Mouse (Mus musculus) CD4-positive helper T cell, adult 2 months (primary cell): ENCODE results near the gene Jup.
A peak's percentile ranks its signal among the peaks of the same experiment; 100 is the strongest.
"Not testable (repeated sequence)": the region's sequence is repeated elsewhere in the genome, so short reads cannot be mapped to it uniquely, and the experiment has no call there.

Experiments
- DNase-seq: peaks from one replicate; pipeline ENCODE4 v3.0.0-alpha.2; 2012; ENCODE audit warnings: low read depth, missing footprints, low spot score

The Jup gene

GRCm38 (mm10) chr11:100360175-100360574 is 37.4 kb downstream of the Jup start:
- no peak for DNase-seq

- no peak for DNase-seq
Observed at GRCm38 (mm10) chr11:100357408-100357807, 40.2 kb downstream of the Jup start.

GRCm38 (mm10) chr11:100356819-100357211 is 40.7 kb downstream of the Jup start:
- DNase-seq, result no peak

- DNase-seq, result peak; percentile 62
Observed at GRCm38 (mm10) chr11:100355972-100356818, 41.4 kb downstream of the Jup start, which contains the start of gene Hap1. TSS of gene Hap1 (minus strand) at chr11:100356128.

- DNase-seq, result peak; percentile 87
Observed at GRCm38 (mm10) chr11:100355151-100355951, 42.2 kb downstream of the Jup start.

- DNase-seq, result peak; percentile 31
Observed at GRCm38 (mm10) chr11:100352076-100352857, 45.3 kb downstream of the Jup start.

- no peak for DNase-seq
Observed at GRCm38 (mm10) chr11:100344269-100344668, 53.3 kb downstream of the Jup start.

DNA sequence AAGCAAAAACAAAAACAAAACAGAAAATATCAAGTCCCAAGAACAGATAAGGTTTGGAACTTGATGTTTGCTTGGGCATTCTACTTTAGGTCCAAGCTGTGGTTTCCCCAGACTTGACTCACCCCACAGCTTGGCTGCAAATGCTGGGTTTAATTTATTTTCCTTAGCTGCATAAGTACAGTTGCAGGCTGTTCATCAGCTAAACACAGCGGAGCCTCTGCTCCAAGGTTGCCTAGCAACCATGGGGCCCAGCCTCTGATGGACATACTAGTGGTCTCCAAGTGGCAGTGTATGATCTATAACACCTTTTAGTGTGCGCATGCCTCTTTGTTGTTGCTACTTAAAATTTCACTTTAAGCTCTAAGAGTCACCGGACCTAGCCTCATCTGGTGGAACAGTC is 61.8 kb downstream of the Jup start:
- DNase-seq, result no peak

- DNase-seq, result no peak
Observed at GRCm38 (mm10) chr11:100333944-100334457, 63.6 kb downstream of the Jup start, which contains the start of gene Gast. TSS of gene Gast (plus strand) at chr11:100334407.

- no peak for DNase-seq
Observed at GRCm38 (mm10) chr11:100332766-100333515, 64.6 kb downstream of the Jup start.

GRCm38 (mm10) chr11:100330816-100331375 is 66.7 kb downstream of the Jup start:
- not testable (repeated sequence) for DNase-seq

DNA sequence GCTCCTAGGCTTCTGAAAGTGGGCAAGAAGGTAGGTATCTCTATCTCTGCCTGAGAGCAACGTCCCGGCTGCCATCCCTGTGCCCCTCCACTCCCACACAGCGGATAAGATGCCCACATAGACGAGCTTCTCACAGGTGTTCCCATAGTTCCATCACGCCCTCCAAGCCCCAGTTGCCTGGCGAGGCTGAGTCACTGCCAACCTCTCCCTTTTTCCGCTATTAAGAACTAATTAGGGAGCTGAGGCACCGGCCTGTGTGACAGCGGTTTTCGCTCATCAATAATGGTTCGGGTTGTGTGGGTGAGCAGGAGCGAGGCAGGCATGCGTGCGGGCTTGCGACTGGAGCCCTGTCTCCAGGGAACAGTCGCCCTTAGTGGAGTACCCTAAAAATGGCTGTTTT is 67.3 kb downstream of the Jup start:
- DNase-seq, result no peak

GRCm38 (mm10) chr11:100327761-100328160 is 69.8 kb downstream of the Jup start:
- no peak for DNase-seq

- DNase-seq, result no peak
Observed at GRCm38 (mm10) chr11:100327316-100327715, 70.2 kb downstream of the Jup start.

DNA sequence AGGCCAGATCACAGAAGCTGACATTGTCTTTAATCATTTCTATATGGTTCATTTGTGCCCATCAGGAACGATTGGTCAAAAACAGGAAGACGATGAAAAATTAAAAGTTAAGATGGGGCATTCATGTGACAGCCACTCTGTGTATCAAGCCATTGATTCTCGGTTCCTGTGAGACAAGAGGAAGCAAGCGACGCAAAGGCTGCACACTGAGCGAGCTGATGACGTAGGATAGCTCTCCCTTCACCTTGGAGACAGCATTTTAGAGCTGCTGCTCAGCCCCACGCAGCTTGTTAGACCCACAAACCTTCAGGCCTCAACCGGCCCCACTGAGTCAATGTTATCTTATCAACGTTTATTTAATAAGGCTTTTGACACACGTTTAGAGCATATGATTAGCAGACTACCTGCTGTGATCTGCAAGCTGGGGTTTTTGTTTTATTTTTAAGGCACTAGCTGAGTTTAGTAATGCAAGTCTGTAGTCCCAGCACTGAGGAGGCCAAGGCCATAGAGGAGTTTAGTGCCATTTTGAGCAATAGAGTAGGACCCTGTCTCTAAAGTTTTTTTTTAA is 72.4 kb downstream of the Jup start:
- DNase-seq, result no peak

GRCm38 (mm10) chr11:100323578-100323977 is 74.0 kb downstream of the Jup start:
- peak; percentile 84 for DNase-seq

- DNase-seq, result peak; percentile 45
Observed at GRCm38 (mm10) chr11:100322591-100323258, 74.8 kb downstream of the Jup start.

DNA sequence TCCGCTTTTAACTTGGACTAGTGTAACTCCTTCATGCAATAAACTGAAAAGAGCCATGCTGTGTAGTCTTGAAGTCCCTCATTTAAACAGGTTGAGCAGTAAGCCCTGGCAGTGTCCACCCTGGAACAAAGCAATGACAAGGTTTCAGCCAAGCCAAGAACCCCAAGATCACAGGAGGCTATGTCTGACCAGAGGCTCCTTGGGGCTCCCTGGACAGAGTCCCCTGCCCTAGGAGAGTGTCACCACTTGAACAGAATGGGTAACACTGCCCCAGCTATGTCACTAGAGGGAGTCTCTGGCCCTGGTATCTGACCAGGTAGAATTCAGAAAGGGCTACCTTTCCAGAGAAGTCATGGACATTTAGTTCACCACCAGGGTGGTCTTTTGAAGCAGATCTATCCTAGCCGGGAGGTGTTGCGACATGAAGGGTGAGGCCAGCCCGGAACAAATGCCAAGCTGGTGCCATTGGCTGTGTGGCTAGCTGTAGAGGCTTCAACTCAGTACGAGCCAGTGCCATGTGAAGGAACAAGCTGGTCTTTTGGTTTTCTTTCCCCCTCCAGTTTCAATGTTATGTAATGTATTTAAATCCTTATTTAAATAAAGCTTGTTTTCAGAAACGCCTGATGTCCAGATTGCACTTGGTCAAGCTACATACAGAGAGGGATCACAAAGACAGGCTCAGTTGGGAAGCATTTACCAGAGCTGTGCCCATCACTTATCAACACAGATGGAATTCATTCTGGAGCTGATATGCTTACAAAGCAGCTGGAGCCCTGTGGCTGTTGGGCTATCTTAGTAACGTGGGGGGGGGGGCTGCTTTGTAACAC is 75.9 kb downstream of the Jup start:
- DNase-seq, result peak; percentile 30
